Mouse (Mus musculus) cerebellum, adult 11-12 months (tissue): ENCODE results near the gene Tango6.
A peak's percentile ranks its signal among the peaks of the same experiment; 100 is the strongest.
"Not testable (repeated sequence)": the region's sequence is repeated elsewhere in the genome, so short reads cannot be mapped to it uniquely, and the experiment has no call there.

Experiments
- DNase-seq: peaks from one replicate; pipeline ENCODE4 v3.0.0; 2022

Gene Tango6

GRCm38 (mm10) chr8:106820553-106821515 lies 138.0 kb downstream of the Tango6 start:
- DNase-seq: no peak

- DNase-seq: no peak
Measured at GRCm38 (mm10) chr8:106828921-106829320, 146.1 kb downstream of the Tango6 start.

- peak; percentile 84 for DNase-seq
Measured at GRCm38 (mm10) chr8:106829526-106830045, 146.7 kb downstream of the Tango6 start.

- DNase-seq: no peak
Measured at GRCm38 (mm10) chr8:106834899-106835298, 152.0 kb downstream of the Tango6 start.

GRCm38 (mm10) chr8:106836525-106836924 lies 153.7 kb downstream of the Tango6 start:
- no peak for DNase-seq

- DNase-seq: no peak
Measured at GRCm38 (mm10) chr8:106838803-106839202, 155.9 kb downstream of the Tango6 start.

GRCm38 (mm10) chr8:106839209-106840001 lies 156.5 kb downstream of the Tango6 start:
- DNase-seq: no peak

- no peak for DNase-seq
Measured at GRCm38 (mm10) chr8:106850034-106850433, 167.2 kb downstream of the Tango6 start.

- no peak for DNase-seq
Measured at GRCm38 (mm10) chr8:106854534-106855241, 171.8 kb downstream of the Tango6 start.

GRCm38 (mm10) chr8:106855242-106855562 lies 172.3 kb downstream of the Tango6 start:
- no peak for DNase-seq

GRCm38 (mm10) chr8:106862845-106863244 lies 180.0 kb downstream of the Tango6 start:
- DNase-seq: no peak

- DNase-seq: peak; percentile 51
Measured at GRCm38 (mm10) chr8:106865354-106865753, 182.5 kb downstream of the Tango6 start.

- DNase-seq: no peak
Measured at GRCm38 (mm10) chr8:106870051-106870450, 187.2 kb downstream of the Tango6 start, which contains the start of gene Has3. Has3 (plus strand) TSS chr8:106870242.

- peak; percentile 36 for DNase-seq
Measured at GRCm38 (mm10) chr8:106870537-106871327, 187.9 kb downstream of the Tango6 start.

- no peak for DNase-seq
Measured at GRCm38 (mm10) chr8:106871328-106871926, 188.6 kb downstream of the Tango6 start.

GRCm38 (mm10) chr8:106871931-106872371 lies 189.1 kb downstream of the Tango6 start:
- peak; percentile 55 for DNase-seq

GRCm38 (mm10) chr8:106872454-106873034 lies 189.7 kb downstream of the Tango6 start:
- DNase-seq: no peak

- DNase-seq: no peak
Measured at GRCm38 (mm10) chr8:106880121-106880707, 197.3 kb downstream of the Tango6 start.

- not testable (repeated sequence) for DNase-seq
Measured at GRCm38 (mm10) chr8:106884094-106884493, 201.2 kb downstream of the Tango6 start.

GRCm38 (mm10) chr8:106884826-106885400 lies 202.0 kb downstream of the Tango6 start:
- not testable (repeated sequence) for DNase-seq
